Mouse (Mus musculus) embryonic facial prominence, embryonic 12.5 days (tissue): ENCODE measurements around the gene Zbtb46. TPM values are rescaled to one million over a fixed set of nuclear protein-coding genes. Genes with fewer than 3 reads are reported as not detected.

Experiments
- ATAC-seq: fragments of 200-750 bp; cut with Nextera tagmentation; 2 replicates; pipeline ENCODE4 v1.8.0; 2017; ENCODE audit not compliant: insufficient number of reproducible peaks, insufficient read depth, low FRiP score, low TSS enrichment
- H3K27ac ChIP-seq: fragments of 300-500 bp; sonication (generic); 2 replicates; pipeline ENCODE4 v1.5.1; 2016; ENCODE audit warnings: mild to moderate bottlenecking
- H3K27me3 ChIP-seq: fragments of 300-500 bp; sonication (generic); 2 replicates; pipeline ENCODE4 v1.6.1; 2016; ENCODE audit warnings: mild to moderate bottlenecking, moderate library complexity
- H3K36me3 ChIP-seq: fragments of 300-500 bp; sonication (generic); 2 replicates; pipeline ENCODE4 v1.6.1; 2016; ENCODE audit warnings: mild to moderate bottlenecking
- H3K4me1 ChIP-seq: fragments of 300-500 bp; sonication (generic); 2 replicates; pipeline ENCODE4 v1.6.1; 2016
- H3K4me2 ChIP-seq: fragments of 300-500 bp; sonication (generic); replicated peaks from 2 replicates; pipeline ENCODE4 v1.6.1; 2016; ENCODE audit warnings: mild to moderate bottlenecking, moderate library complexity
- H3K4me3 ChIP-seq: fragments of 300-500 bp; sonication (generic); 2 replicates; pipeline ENCODE4 v1.5.1; 2016; ENCODE audit warnings: mild to moderate bottlenecking
- H3K9ac ChIP-seq: fragments of 300-500 bp; sonication (generic); 2 replicates; pipeline ENCODE4 v1.6.1; 2016; ENCODE audit warnings: mild to moderate bottlenecking, moderate library complexity
- H3K9me3 ChIP-seq: fragments of 300-500 bp; sonication (generic); 2 replicates; pipeline ENCODE4 v1.6.1; 2016; ENCODE audit warnings: mild to moderate bottlenecking, moderate library complexity
- WGBS: fragments of 180-500 bp; shearing (Covaris S2); methylation state at CpG from one replicate; pipeline ENCODE4 v1.1.7; 2016; 5-methylcytosine and 5-hydroxymethylcytosine counted together
- polyA plus RNA-seq: library from polyadenylated mRNA; unstranded; fragments of >200 nt; fragmentation: Nextera tagmentation; extraction: Ambion mirVana; gene quantifications from 2 replicates; pipeline ENCODE4 v1.2.1, GENCODE M21; 2016

Zbtb46 gene
- polyA plus RNA-seq, 1 experiment from 2014 or later, result 9.2 TPM

- 87% methylated on average over 4 of the region's 4 CpGs for WGBS
- H3K9ac ChIP-seq, result no peak overlapping the region
- no peak overlapping the region for H3K27ac ChIP-seq
- no peak for ATAC-seq
- no peak overlapping the region for H3K4me3 ChIP-seq
- no peaks in the 10 kb centered on the region for H3K9me3 ChIP-seq
- peaks cover 78% of the 10 kb centered on the region for H3K36me3 ChIP-seq
- no peaks in the 10 kb centered on the region for H3K27me3 ChIP-seq
- H3K4me2 ChIP-seq, result no peak overlapping the region
- no peaks in the 10 kb centered on the region for H3K4me1 ChIP-seq
Measured at GRCm38 (mm10) chr2:181340426-181340825, 118.8 kb downstream of the Zbtb46 start.

Other genes with a start within 250 kb of the Zbtb46 start
- gene Srms, start 246.2 kb downstream of the Zbtb46 start, polyA plus RNA-seq, result 0.12 TPM in 1 of 2 replicates, not detected in the other
- 0.14 and 0.39 TPM in 2 replicates for gene Fndc11, start 239.4 kb downstream of the Zbtb46 start, polyA plus RNA-seq
- 1.0 and 1.3 TPM in 2 replicates for gene Helz2, start 217.4 kb downstream of the Zbtb46 start, polyA plus RNA-seq
- gene Gmeb2, start 171.4 kb downstream of the Zbtb46 start, polyA plus RNA-seq, result 19.7 and 20.3 TPM in 2 replicates
- gene Stmn3, start 144.9 kb downstream of the Zbtb46 start, polyA plus RNA-seq, result 57.3 and 91.3 TPM in 2 replicates
- 54.0 and 62.4 TPM in 2 replicates for gene Rtel1, start 139.7 kb downstream of the Zbtb46 start, polyA plus RNA-seq
- 61.6 and 69.7 TPM in 2 replicates for gene Zgpat, start 94.5 kb downstream of the Zbtb46 start, polyA plus RNA-seq
- 73.3 and 77.5 TPM in 2 replicates for gene Arfrp1, start 94.0 kb downstream of the Zbtb46 start, polyA plus RNA-seq
- gene Lime1, start 79.3 kb downstream of the Zbtb46 start, polyA plus RNA-seq, result 29.2 and 36.5 TPM in 2 replicates
- 0.09 and 0.20 TPM in 2 replicates for gene Abhd16b, start 33.8 kb upstream of the Zbtb46 start, polyA plus RNA-seq
- 160 and 163 TPM in 2 replicates for gene Tpd52l2, start 37.7 kb upstream of the Zbtb46 start, polyA plus RNA-seq
- 93.9 and 103 TPM in 2 replicates for gene Dnajc5, start 61.1 kb upstream of the Zbtb46 start, polyA plus RNA-seq
- 39.0 and 45.1 TPM in 2 replicates for gene Uckl1, start 125.5 kb upstream of the Zbtb46 start, polyA plus RNA-seq
- gene Prpf6, start 132.4 kb upstream of the Zbtb46 start, polyA plus RNA-seq, result 74.4 and 74.8 TPM in 2 replicates
- gene Zfp512b, start 133.4 kb upstream of the Zbtb46 start, polyA plus RNA-seq, result 95.3 and 101 TPM in 2 replicates
- 16.4 and 17.9 TPM in 2 replicates for gene Samd10, start 139.8 kb upstream of the Zbtb46 start, polyA plus RNA-seq
- gene Gm29797, start 197.6 kb upstream of the Zbtb46 start, polyA plus RNA-seq, result 0.32 TPM in 1 of 2 replicates, not detected in the other
- gene Sox18, start 212.2 kb upstream of the Zbtb46 start, polyA plus RNA-seq, result 38.5 and 43.7 TPM in 2 replicates
- gene Tcea2, start 220.9 kb upstream of the Zbtb46 start, polyA plus RNA-seq, result 29.5 and 31.0 TPM in 2 replicates
- gene Rgs19, start 234.6 kb upstream of the Zbtb46 start, polyA plus RNA-seq, result 74.9 and 81.9 TPM in 2 replicates
- not detected in 2 replicates for gene Lkaaear1, start 239.0 kb upstream of the Zbtb46 start, polyA plus RNA-seq